Mouse (Mus musculus) forebrain, embryonic 13.5 days (tissue): Measurements from ENCODE around the gene Rps6kc1. TPM values are rescaled to one million over a fixed set of nuclear protein-coding genes. Genes with fewer than 3 reads are reported as not detected.

ENCODE experiments used
- ATAC-seq: fragments of 200-750 bp; cut with Nextera tagmentation; 2 replicates; pipeline ENCODE4 v1.8.0; 2017
- H3K27ac ChIP-seq: fragments of 300-500 bp; sonication (generic); 2 replicates; pipeline ENCODE4 v1.5.1; 2015; ENCODE audit warnings: inconsistent platforms, mild to moderate bottlenecking, moderate library complexity
- H3K27me3 ChIP-seq: fragments of 300-500 bp; sonication (generic); 2 replicates; pipeline ENCODE4 v1.6.1; 2015; ENCODE audit warnings: mild to moderate bottlenecking, inconsistent platforms
- H3K36me3 ChIP-seq: fragments of 300-500 bp; sonication (generic); 2 replicates; pipeline ENCODE4 v1.6.1; 2015; ENCODE audit warnings: mild to moderate bottlenecking, inconsistent platforms; ENCODE audit not compliant: poor library complexity, severe bottlenecking
- H3K4me1 ChIP-seq: fragments of 300-500 bp; sonication (generic); 2 replicates; pipeline ENCODE4 v1.6.1; 2015; ENCODE audit warnings: inconsistent platforms
- H3K4me2 ChIP-seq: fragments of 300-500 bp; sonication (generic); 2 replicates; pipeline ENCODE4 v1.6.1; 2015; ENCODE audit warnings: inconsistent platforms, mild to moderate bottlenecking, moderate library complexity
- H3K4me3 ChIP-seq: fragments of 300-500 bp; sonication (generic); 2 replicates; pipeline ENCODE4 v1.5.1; 2015; ENCODE audit warnings: mild to moderate bottlenecking, inconsistent platforms
- H3K9ac ChIP-seq: fragments of 300-500 bp; sonication (generic); 2 replicates; pipeline ENCODE4 v1.6.1; 2015; ENCODE audit warnings: mild to moderate bottlenecking, inconsistent platforms
- H3K9me3 ChIP-seq: fragments of 300-500 bp; sonication (generic); replicated peaks from 2 replicates; pipeline ENCODE4 v1.6.1; 2016; ENCODE audit warnings: inconsistent platforms
- WGBS: fragments of 180-500 bp; shearing (Covaris S2); methylation state at CpG from one replicate; pipeline ENCODE4 v1.1.7; 2015; 5-methylcytosine and 5-hydroxymethylcytosine counted together
- polyA plus RNA-seq: library from polyadenylated mRNA; unstranded; fragments of >200 nt; fragmentation: Nextera tagmentation; extraction: Ambion mirVana; gene quantifications from 2 replicates; pipeline ENCODE4 v1.2.1, GENCODE M21; 2015

Rps6kc1 gene
- polyA plus RNA-seq = 20.2 and 22.4 TPM in 2 replicates

DNA sequence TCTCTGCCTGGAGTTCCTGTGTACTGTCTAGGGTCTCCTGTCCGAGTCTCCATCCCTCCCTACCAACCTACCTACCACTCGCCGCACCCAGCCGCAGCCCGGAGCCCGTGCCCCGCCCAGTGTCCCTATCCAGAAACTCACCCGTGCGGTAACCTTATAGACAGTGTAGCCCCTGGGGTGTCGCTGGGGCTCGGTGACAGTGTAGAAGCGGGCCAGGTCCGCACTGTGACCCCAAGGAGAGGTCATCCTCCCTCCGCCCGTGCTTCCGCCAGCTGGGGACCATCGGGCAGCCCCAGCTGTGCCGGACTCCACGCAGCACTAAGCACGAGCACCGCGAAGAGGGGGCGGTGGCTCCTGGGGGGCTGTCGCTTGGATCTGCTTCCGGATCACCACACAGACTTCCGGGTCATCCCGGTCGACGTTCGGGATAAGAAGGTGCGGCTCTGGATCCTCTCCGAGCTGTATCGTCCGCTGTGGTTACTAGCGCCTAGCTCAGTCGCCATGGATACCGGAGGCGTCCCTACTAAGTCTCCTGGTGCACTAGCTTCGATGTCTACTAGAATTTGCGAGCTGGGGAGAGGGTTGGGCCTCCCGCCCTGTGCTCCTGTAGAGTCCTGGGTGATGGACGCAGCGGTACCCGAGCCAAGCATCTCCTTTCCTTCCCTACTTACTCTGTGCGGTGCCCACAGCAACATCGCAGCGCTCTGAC lies at the start of gene Rps6kc1:
Gene Rps6kc1, minus strand, starts transcription at position 356 of the 709 bp plus-strand sequence.
- under 1% methylated on average over 47 of the region's 47 CpGs for WGBS
- Histone ChIP-seq H3K9ac (peak within 1 kb of the TSS; percentile 88), H3K9me3 (no peaks in the 10 kb centered on the region), H3K36me3 (no peaks in the 10 kb centered on the region), H3K4me1 (peaks cover 25% of the 10 kb centered on the region), H3K4me3 (peak within 1 kb of the TSS; percentile 91), H3K4me2 (peak within 1 kb of the TSS; percentile 92), H3K27me3 (peaks cover 2% of the 10 kb centered on the region; the same call in 1 of the 2 replicates), H3K27ac (peak within 1 kb of the TSS; percentile 68)
- ATAC-seq = peak; percentile 96

- 90% methylated on average over 5 of the region's 5 CpGs for WGBS
- H3K36me3 ChIP-seq = peaks cover 98% of the 10 kb centered on the region
Measured at GRCm38 (mm10) chr1:190958821-190959220, 47.3 kb upstream of the Rps6kc1 start.

DNA sequence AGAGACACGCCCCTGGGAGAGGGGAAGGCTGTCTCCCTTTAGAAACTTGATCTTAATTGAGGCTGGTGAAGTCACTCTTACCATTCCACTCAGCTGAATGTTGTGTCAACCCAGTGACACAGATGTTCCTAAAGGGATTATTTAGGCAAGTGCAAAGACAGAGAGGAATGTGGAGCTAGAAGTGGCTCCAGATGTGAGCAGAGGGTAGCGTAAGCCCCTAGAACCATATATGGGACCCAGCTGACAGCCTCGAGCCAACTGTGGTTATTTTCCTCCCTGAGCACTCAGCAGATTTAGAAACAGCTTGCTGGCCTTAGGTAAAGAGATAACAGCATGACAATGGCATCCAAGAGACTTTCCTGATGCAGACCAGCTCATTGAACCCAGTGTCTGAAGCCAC lies 41.4 kb upstream of the Rps6kc1 start:
- no peaks in the 10 kb centered on the region for H3K9me3 ChIP-seq
- H3K27me3 ChIP-seq = no peaks in the 10 kb centered on the region
- no peaks in the 10 kb centered on the region for H3K4me1 ChIP-seq
- no peak for ATAC-seq
- no peak overlapping the region for H3K4me3 ChIP-seq
- H3K27ac ChIP-seq = no peak overlapping the region
- H3K4me2 ChIP-seq = no peak overlapping the region
- WGBS = 89% methylated on average over 3 of the region's 3 CpGs
- H3K9ac ChIP-seq = no peak overlapping the region
- H3K36me3 ChIP-seq = peaks cover 99% of the 10 kb centered on the region

More at GRCm38 (mm10) chr1:190958821-190959220, 47.3 kb upstream of the Rps6kc1 start:
- Histone ChIP-seq H3K4me2 (no peak overlapping the region), H3K9me3 (no peaks in the 10 kb centered on the region), H3K9ac (no peak overlapping the region), H3K4me3 (no peak overlapping the region), H3K27ac (no peak overlapping the region), H3K27me3 (no peaks in the 10 kb centered on the region), H3K4me1 (no peaks in the 10 kb centered on the region)
- no peak for ATAC-seq

DNA sequence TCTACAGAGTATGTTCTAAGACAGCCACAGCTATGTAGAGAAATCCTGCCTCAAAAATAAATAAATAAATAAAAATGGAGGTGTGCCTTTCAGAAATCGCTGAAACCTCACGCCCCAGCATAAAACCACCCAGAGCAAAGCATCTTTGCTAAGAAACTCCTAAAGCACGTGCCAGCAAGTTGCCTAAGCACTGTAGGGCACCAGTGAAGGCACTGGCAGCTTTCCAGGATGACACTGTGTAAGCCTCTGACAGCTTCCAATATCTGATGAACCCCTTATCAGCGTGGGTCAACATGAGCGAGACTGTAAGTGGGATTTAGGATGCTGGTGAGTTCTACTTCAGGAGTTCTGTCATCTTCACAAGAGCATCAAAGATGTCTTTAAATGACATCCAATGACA lies 39.4 kb upstream of the Rps6kc1 start:
- no peaks in the 10 kb centered on the region for H3K9me3 ChIP-seq
- peaks cover 97% of the 10 kb centered on the region for H3K36me3 ChIP-seq
- H3K4me3 ChIP-seq = no peak overlapping the region
- H3K27ac ChIP-seq = no peak overlapping the region
- no peaks in the 10 kb centered on the region for H3K4me1 ChIP-seq
- 85% methylated on average over 5 of the region's 5 CpGs for WGBS
- H3K27me3 ChIP-seq = no peaks in the 10 kb centered on the region
- H3K4me2 ChIP-seq = no peak overlapping the region
- no peak for ATAC-seq
- H3K9ac ChIP-seq = no peak overlapping the region

GRCm38 (mm10) chr1:190948846-190949245 lies 37.3 kb upstream of the Rps6kc1 start:
- no peak overlapping the region for H3K4me2 ChIP-seq
- H3K27ac ChIP-seq = no peak overlapping the region
- no peaks in the 10 kb centered on the region for H3K4me1 ChIP-seq
- H3K9ac ChIP-seq = no peak overlapping the region
- ATAC-seq = no peak
- peaks cover 88% of the 10 kb centered on the region for H3K36me3 ChIP-seq
- H3K27me3 ChIP-seq = no peaks in the 10 kb centered on the region
- H3K9me3 ChIP-seq = no peaks in the 10 kb centered on the region
- H3K4me3 ChIP-seq = no peak overlapping the region
- 90% methylated on average over 17 of the region's 17 CpGs for WGBS

- H3K4me1 ChIP-seq = no peaks in the 10 kb centered on the region
- WGBS = 91% methylated on average over 7 of the region's 7 CpGs
- H3K4me2 ChIP-seq = no peak overlapping the region
- H3K27ac ChIP-seq = no peak overlapping the region
- no peaks in the 10 kb centered on the region for H3K27me3 ChIP-seq
- peaks cover 88% of the 10 kb centered on the region for H3K36me3 ChIP-seq
- no peaks in the 10 kb centered on the region for H3K9me3 ChIP-seq
- no peak overlapping the region for H3K4me3 ChIP-seq
- no peak overlapping the region for H3K9ac ChIP-seq
- no peak for ATAC-seq
Measured at GRCm38 (mm10) chr1:190948439-190948838, 36.9 kb upstream of the Rps6kc1 start.

DNA sequence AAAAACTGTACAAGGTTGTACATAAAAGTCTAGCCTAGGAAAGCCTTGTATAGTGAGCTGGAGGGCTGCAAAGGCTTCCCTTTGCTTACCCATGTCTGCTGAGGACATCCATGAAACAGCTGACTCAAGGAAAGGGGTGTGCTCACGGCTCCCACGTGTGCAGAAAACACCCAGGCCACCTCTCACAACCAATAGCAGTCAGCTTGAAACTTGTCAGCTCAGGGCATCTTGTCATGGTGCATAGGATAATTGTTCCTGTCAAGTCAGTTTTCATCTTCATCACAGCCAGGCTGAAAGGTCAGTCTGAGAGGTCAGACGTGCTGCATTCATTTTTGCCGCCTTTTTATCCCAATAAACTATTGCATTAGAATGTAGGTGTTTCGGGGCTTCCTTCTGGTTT lies 36.4 kb upstream of the Rps6kc1 start:
- Histone ChIP-seq H3K9me3 (no peaks in the 10 kb centered on the region), H3K4me3 (no peak overlapping the region), H3K9ac (no peak overlapping the region), H3K27me3 (no peaks in the 10 kb centered on the region), H3K4me2 (no peak overlapping the region), H3K4me1 (no peaks in the 10 kb centered on the region), H3K27ac (no peak overlapping the region), H3K36me3 (peaks cover 88% of the 10 kb centered on the region)
- 88% methylated on average over 5 of the region's 5 CpGs for WGBS
- ATAC-seq = no peak

DNA sequence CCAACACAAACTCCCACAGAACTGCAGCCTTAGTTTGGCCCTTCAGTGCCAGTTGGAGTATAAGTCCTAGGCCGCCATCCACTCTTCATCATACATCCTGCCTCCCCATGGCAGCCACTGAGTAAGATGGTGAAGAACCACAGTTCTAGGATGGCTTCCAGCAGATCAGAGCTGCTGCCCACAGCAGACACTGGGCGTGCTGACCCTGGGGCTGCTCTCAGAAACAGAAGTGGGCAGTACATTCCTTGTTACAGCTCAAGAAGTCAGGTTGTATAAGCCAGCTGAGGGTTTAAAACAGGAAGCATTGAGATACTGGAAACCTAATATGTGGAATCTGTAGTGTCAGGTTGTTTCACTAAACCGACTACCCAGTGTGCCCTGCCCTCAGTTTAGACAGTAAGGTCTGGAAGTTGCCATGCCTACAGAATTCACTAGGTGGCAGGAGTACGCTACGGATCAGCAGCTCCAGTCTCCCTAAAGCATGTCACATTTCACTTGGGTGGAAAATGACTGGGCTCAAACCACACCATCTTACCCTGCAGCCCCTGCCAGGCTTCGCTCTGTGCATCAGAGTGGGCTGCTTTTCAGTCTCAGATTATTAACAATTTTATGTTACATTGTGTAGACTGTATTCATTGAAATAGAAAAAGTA lies 32.7 kb upstream of the Rps6kc1 start:
- Histone ChIP-seq H3K9me3 (no peaks in the 10 kb centered on the region), H3K27me3 (no peaks in the 10 kb centered on the region), H3K4me2 (no peak overlapping the region), H3K27ac (no peak overlapping the region), H3K4me3 (no peak overlapping the region), H3K4me1 (no peaks in the 10 kb centered on the region), H3K9ac (no peak overlapping the region), H3K36me3 (peaks cover 88% of the 10 kb centered on the region)
- ATAC-seq = peak; percentile 83
- 54% methylated on average over 6 of the region's 6 CpGs for WGBS

- Histone ChIP-seq H3K4me1 (no peaks in the 10 kb centered on the region), H3K4me2 (no peak overlapping the region), H3K9me3 (no peaks in the 10 kb centered on the region), H3K4me3 (no peak overlapping the region), H3K9ac (no peak overlapping the region), H3K27me3 (no peaks in the 10 kb centered on the region), H3K36me3 (peaks cover 79% of the 10 kb centered on the region), H3K27ac (no peak overlapping the region)
- 90% methylated on average over 7 of the region's 7 CpGs for WGBS
- no peak for ATAC-seq
Measured at GRCm38 (mm10) chr1:190939803-190940202, 28.2 kb upstream of the Rps6kc1 start.

GRCm38 (mm10) chr1:190930181-190930580 lies 18.6 kb upstream of the Rps6kc1 start:
- H3K9ac ChIP-seq = 0 out of 2 replicates have a peak overlapping the region, but pooled peaks have one; percentile 18
- H3K4me1 ChIP-seq = peaks cover 16% of the 10 kb centered on the region
- no peak overlapping the region for H3K4me2 ChIP-seq
- 96% methylated on average over 6 of the region's 6 CpGs for WGBS
- H3K9me3 ChIP-seq = no peaks in the 10 kb centered on the region
- H3K4me3 ChIP-seq = no peak overlapping the region
- H3K27me3 ChIP-seq = no peaks in the 10 kb centered on the region
- H3K27ac ChIP-seq = no peak overlapping the region
- peaks cover 15% of the 10 kb centered on the region for H3K36me3 ChIP-seq
- ATAC-seq = no peak

DNA sequence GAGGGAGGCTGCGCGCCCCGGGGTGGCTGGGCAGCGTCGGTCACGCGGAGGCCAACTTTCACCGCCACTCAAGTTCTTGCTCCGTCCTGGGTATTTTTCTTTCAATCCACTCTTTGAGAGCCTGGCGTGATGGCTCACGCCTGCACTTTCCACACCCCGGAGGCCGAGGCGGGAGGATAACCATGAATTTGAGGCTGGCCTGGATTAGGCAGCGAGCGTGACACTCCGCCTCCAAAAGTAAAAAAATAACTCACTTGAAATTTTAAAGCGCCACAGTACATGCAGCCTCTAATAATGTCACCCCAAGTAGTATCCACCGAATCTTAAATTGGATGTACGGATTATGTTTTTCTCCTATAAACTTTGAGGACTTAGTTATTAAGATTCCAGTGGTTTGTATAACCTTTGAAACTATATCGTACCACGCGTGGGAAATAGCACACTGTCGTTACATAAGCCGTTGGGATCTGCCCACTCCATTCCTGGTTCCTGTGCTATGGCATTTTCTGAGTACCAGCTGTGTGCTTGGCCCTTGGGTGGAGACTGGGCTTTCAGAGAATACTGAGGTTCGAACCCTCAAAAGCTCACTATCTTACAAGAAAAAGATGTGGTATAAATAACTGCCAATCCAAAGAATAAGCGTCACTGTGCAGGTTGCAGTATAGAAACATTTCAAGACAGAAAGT lies 17.6 kb upstream of the Rps6kc1 start:
- 7% methylated on average over 27 of the region's 27 CpGs for WGBS

DNA sequence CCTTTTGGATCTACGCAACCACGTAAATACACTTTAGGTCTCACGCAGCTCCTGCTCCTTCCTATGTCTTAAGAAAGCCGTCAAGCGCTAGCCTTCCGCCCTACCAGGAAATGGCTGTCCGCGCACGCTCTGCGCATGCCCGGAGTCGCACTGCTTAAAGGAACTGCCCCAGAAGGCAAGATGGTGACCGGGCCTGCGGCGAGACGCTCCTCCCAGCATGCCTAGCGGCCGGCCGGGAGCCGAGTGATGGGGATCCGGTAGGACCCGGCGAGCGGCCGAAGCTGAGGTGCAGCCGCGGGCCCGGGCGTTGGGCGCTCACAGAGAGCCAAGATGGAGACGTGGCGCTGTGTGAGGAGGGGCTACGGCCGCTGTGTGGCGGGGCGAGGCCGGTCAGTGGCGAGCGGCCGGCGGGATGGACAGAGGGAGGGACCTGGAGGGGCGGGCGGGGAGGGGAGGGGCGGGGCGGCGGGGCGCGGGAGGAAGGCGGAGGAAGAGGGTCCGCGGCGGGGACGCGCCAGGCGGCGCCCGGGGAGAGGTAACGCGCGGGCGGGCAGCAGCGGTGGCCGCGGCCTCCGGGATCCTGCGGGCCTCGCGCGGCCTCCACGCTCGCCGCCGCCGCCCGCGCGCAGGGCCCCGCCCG lies 16.9 kb upstream of the Rps6kc1 start:
- peak overlapping the region; percentile 76 for H3K4me3 ChIP-seq
- peak; percentile 98 for ATAC-seq
- under 1% methylated on average over 49 of the region's 79 CpGs for WGBS

More for the DNA sequence above, 17.6 kb upstream of the Rps6kc1 start:
- peaks cover 5% of the 10 kb centered on the region for H3K36me3 ChIP-seq
- H3K9ac ChIP-seq = peak overlapping the region; percentile 91
- H3K4me2 ChIP-seq = peak overlapping the region; percentile 73
- ATAC-seq = peak; percentile 31
- H3K4me1 ChIP-seq = peaks cover 16% of the 10 kb centered on the region
- no peaks in the 10 kb centered on the region for H3K27me3 ChIP-seq
- peak overlapping the region; percentile 98 for H3K27ac ChIP-seq
- peak overlapping the region; percentile 76 for H3K4me3 ChIP-seq
- no peaks in the 10 kb centered on the region for H3K9me3 ChIP-seq

More for the DNA sequence above, 16.9 kb upstream of the Rps6kc1 start:
- Histone ChIP-seq H3K4me1 (peaks cover 16% of the 10 kb centered on the region), H3K9me3 (no peaks in the 10 kb centered on the region), H3K36me3 (no peaks in the 10 kb centered on the region), H3K9ac (peak overlapping the region; percentile 91), H3K27ac (peak overlapping the region; percentile 98), H3K4me2 (peak overlapping the region; percentile 73), H3K27me3 (no peaks in the 10 kb centered on the region)
